8 mouse cellular contexts compared by ENCODE assay signal in the genomic region with DNA sequence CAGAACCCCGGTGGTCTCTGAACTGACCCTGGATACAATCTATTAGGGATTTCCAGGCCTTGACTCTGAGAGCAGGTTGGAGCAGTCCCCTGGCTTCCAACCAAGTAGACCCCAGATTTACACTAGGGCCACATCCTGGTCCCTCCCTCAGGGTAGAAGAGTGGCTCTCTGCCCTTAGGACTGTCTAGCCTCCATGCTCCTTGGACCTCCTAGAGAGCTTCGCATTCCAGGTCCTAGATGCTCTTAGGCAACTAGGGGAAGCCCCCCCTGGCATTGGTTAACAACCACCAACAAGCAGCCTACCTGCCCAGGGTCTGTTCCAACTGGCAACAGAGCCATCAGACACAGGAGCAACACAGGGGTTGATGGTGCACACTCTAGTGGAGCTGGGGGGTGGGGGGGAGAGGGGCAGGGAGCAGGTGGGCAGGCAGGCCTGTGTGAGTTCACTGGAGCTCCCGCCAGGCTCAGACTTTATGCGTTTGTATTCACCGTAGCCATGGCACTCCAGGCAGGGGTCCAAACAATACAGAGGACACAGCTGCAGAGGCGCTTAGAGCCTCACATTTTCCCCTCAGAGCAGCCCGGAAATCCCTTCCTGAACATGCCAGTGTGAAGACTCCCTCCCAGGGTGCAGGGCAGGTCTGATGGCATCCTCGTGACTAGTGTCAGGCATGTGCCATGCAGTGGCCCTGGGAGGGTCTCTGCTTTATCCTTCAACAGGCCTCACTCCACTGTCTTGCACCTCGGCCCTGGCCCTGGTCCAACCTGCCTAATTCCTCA. TPM values are rescaled to one million over a fixed set of nuclear protein-coding genes. Genes with fewer than 3 reads are reported as not detected.
DNase-seq lines count a peak whose midpoint lies in the region; ATAC-seq and TF ChIP-seq lines count a peak whose summit lies in the region.

No protein-coding gene starts in this region.

- 42% methylated on average over 9 of the region's 9 CpGs for WGBS in hindbrain, embryonic 10.5 days
- WGBS in lung, postnatal 0 days = 56% methylated on average over 9 of the region's 9 CpGs
- WGBS in liver, postnatal 0 days (ENCODE audit: insufficient replicate concordance) = 70% methylated on average over 9 of the region's 9 CpGs

- H3K4me2 ChIP-seq in lung, postnatal 0 days (replicated peaks; ENCODE audit: low read depth, low read length) = no peak overlapping the region
- no peak overlapping the region for H3K4me2 ChIP-seq in liver, postnatal 0 days (ENCODE audit: low read depth, low read length)

- TF ChIP-seq EP300 in lung, postnatal 0 days (IDR thresholded peaks at IDR 0.05) = no peak
- TF ChIP-seq EP300 in liver, postnatal 0 days (IDR thresholded peaks at IDR 0.05; ENCODE audit: low read depth) = no peak

- no peak for TF ChIP-seq CTCF in lung, postnatal 0 days (IDR thresholded peaks at IDR 0.05)
- TF ChIP-seq CTCF in liver, postnatal 0 days (IDR thresholded peaks at IDR 0.05; ENCODE audit: low read depth) = no peak

- no peak overlapping the region for H3K4me3 ChIP-seq in hindbrain, embryonic 10.5 days
- H3K4me3 ChIP-seq in lung, postnatal 0 days (ENCODE audit: low read depth, low read length) = no peak overlapping the region
- H3K4me3 ChIP-seq in liver, postnatal 0 days (ENCODE audit: low read depth, low read length) = no peak overlapping the region

- peak overlapping the region; percentile 78 for H3K27ac ChIP-seq in hindbrain, embryonic 10.5 days
- H3K27ac ChIP-seq in lung, postnatal 0 days (ENCODE audit: low read length) = no peak overlapping the region
- H3K27ac ChIP-seq in liver, postnatal 0 days (ENCODE audit: low read depth) = no peak overlapping the region

- H3K27me3 ChIP-seq in hindbrain, embryonic 10.5 days (ENCODE audit: insufficient read depth, poor library complexity, severe bottlenecking) = peaks cover 9% of the 10 kb centered on the region
- H3K27me3 ChIP-seq in lung, postnatal 0 days (replicated peaks; ENCODE audit: insufficient read depth, low read length) = no peaks in the 10 kb centered on the region
- H3K27me3 ChIP-seq in liver, postnatal 0 days (ENCODE audit: insufficient read depth, low read length) = no peaks in the 10 kb centered on the region

- H3K9me3 ChIP-seq in hindbrain, embryonic 10.5 days = no peaks in the 10 kb centered on the region
- H3K9me3 ChIP-seq in lung, postnatal 0 days (ENCODE audit: low read length) = no peaks in the 10 kb centered on the region
- no peaks in the 10 kb centered on the region for H3K9me3 ChIP-seq in liver, postnatal 0 days (ENCODE audit: low read length)

- H3K9ac ChIP-seq in lung, postnatal 0 days (replicated peaks; ENCODE audit: low read depth) = no peak overlapping the region
- H3K9ac ChIP-seq in liver, postnatal 0 days (replicated peaks) = no peak overlapping the region

- peaks cover 73% of the 10 kb centered on the region for H3K4me1 ChIP-seq in hindbrain, embryonic 10.5 days (replicated peaks)
- H3K4me1 ChIP-seq in lung, postnatal 0 days (ENCODE audit: insufficient read depth, low read depth, low read length) = no peaks in the 10 kb centered on the region
- peaks cover 11% of the 10 kb centered on the region for H3K4me1 ChIP-seq in liver, postnatal 0 days (ENCODE audit: insufficient read depth)

- H3K36me3 ChIP-seq in hindbrain, embryonic 10.5 days = peaks cover 70% of the 10 kb centered on the region
- no peaks in the 10 kb centered on the region for H3K36me3 ChIP-seq in lung, postnatal 0 days (ENCODE audit: insufficient read depth, low read length)
- no peaks in the 10 kb centered on the region for H3K36me3 ChIP-seq in liver, postnatal 0 days (replicated peaks; ENCODE audit: insufficient read depth, low read length)

- ATAC-seq in lung, postnatal 0 days = peak; percentile 78
- ATAC-seq in liver, postnatal 0 days = no peak

- DNase-seq in ovary, postnatal 10 days (ENCODE audit: low spot score) = peak; percentile 15
- no peak for DNase-seq in ovary, adult 18-20 months (ENCODE audit: low spot score)
- DNase-seq in gastrocnemius, adult 18-20 months (ENCODE audit: low spot score) = peak; percentile 73
- peak; percentile 60 for DNase-seq in hindbrain, embryonic 10.5 days (ENCODE audit: low spot score)
- DNase-seq in lung, postnatal 0 days (ENCODE audit: low spot score) = peak; percentile 54
- DNase-seq in liver, postnatal 0 days = no peak
- DNase-seq in thymus, postnatal 4 days = no peak
- no peak for DNase-seq in urinary bladder, postnatal 10 days (ENCODE audit: low spot score)

RNA-seq across cellular contexts. Expression of gene Spsb4, which starts 46.8 kb away (rescaled TPM):
- total RNA-seq in gastrocnemius, adult 18-20 months (2021) = 1 to 10 TPM; 1.3 to 2.2 TPM
- polyA plus RNA-seq in hindbrain, embryonic 10.5 days (2016; fragmentation: Nextera tagmentation; extraction: Ambion mirVana) = 159 and 169 TPM in 2 replicates
- 2.2 and 2.5 TPM in 2 replicates for polyA plus RNA-seq in lung, postnatal 0 days (2015; fragmentation: Nextera tagmentation; extraction: Ambion mirVana)
- polyA plus RNA-seq in liver, postnatal 0 days (2015; fragmentation: Nextera tagmentation; extraction: Ambion mirVana) = 0.99 and 1.0 TPM in 2 replicates

Comparison
In these comparisons a context has a peak if more than half of its experiments do, and no peak if none do; other contexts are left out.
1. DNase-seq: peak in ovary, postnatal 10 days (single experiment), gastrocnemius, adult 18-20 months (single experiment), hindbrain, embryonic 10.5 days (single experiment) and lung, postnatal 0 days (single experiment); none in ovary, adult 18-20 months (single experiment), liver, postnatal 0 days (single experiment), thymus, postnatal 4 days (single experiment) and urinary bladder, postnatal 10 days (single experiment).
2. RNA of gene Spsb4, which starts 46.8 kb away (polyA plus RNA-seq): 159 to 169 TPM in hindbrain, embryonic 10.5 days; 2.2 to 2.5 TPM in lung, postnatal 0 days and 0.99 to 1.0 TPM in liver, postnatal 0 days; every median in the first group is over 10 times any median in the second.